23 mouse cellular contexts compared by ENCODE assay signal in the genomic region with DNA sequence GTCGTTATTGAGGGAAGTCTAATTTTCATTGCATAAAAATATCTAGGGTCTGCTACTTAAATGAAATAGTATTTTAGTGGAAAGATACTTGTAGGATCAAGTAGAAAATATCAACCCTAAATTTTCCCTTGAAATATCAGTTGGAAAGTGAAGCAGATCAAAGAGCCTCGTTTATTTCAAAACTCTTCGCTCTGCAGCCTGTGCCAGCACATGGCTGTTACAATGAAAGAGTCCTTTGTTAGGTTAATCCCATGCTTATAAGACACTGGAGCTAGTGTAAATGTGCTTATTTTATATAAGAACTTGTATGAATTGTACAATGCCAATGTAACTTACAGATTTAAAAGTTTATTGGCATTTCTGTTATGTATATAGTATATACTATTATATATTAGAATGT. TPM values are rescaled to one million over a fixed set of nuclear protein-coding genes. Genes with fewer than 3 reads are reported as not detected.
DNase-seq lines count a peak whose midpoint lies in the region; ATAC-seq and TF ChIP-seq lines count a peak whose summit lies in the region.
"Had no signal": no experiment of that assay in that cellular context is flagged by ENCODE, and none has a peak within 500 bp of the region (broad histone marks: within the 10 kb centered on the region; RNA-seq: fewer than 3 reads in every experiment).

No protein-coding gene starts in this region.

- no peak overlapping the region for H3K27ac ChIP-seq in forebrain, embryonic 14.5 days (ENCODE audit: low read depth, low read length)
- H3K27ac ChIP-seq in forebrain, embryonic 11.5 days (ENCODE audit: low read depth, low read length): no peak overlapping the region
- no peak overlapping the region for H3K27ac ChIP-seq in midbrain, embryonic 14.5 days (replicated peaks; ENCODE audit: low read depth, low read length)
- H3K27ac ChIP-seq in midbrain, embryonic 13.5 days: no peak overlapping the region
- H3K27ac ChIP-seq: embryonic facial prominence, embryonic 12.5 days had no signal

- no peak overlapping the region for H3K9ac ChIP-seq in forebrain, embryonic 14.5 days (ENCODE audit: low read length)
- no peak overlapping the region for H3K9ac ChIP-seq in forebrain, embryonic 11.5 days (ENCODE audit: low read length)
- H3K9ac ChIP-seq in midbrain, embryonic 14.5 days (replicated peaks; ENCODE audit: low read length): no peak overlapping the region
- H3K9ac ChIP-seq in midbrain, embryonic 13.5 days (replicated peaks): no peak overlapping the region
- H3K9ac ChIP-seq: embryonic facial prominence, embryonic 12.5 days; forebrain, embryonic 13.5 days had no signal

- 25% methylated on average over 3 of the region's 3 CpGs for WGBS in forebrain, embryonic 14.5 days
- WGBS in forebrain, embryonic 11.5 days: 49% methylated on average over 3 of the region's 3 CpGs
- 45% methylated on average over 3 of the region's 3 CpGs for WGBS in midbrain, embryonic 14.5 days
- WGBS in midbrain, embryonic 13.5 days: 46% methylated on average over 3 of the region's 3 CpGs

- no peaks in the 10 kb centered on the region for H3K27me3 ChIP-seq in forebrain, embryonic 14.5 days (replicated peaks; ENCODE audit: control insufficient read depth, insufficient read depth, low read length)
- H3K27me3 ChIP-seq in forebrain, embryonic 11.5 days (ENCODE audit: control insufficient read depth, insufficient read depth, low read length): no peaks in the 10 kb centered on the region
- H3K27me3 ChIP-seq in midbrain, embryonic 14.5 days (ENCODE audit: control insufficient read depth, insufficient read depth, low read length): no peaks in the 10 kb centered on the region
- H3K27me3 ChIP-seq in midbrain, embryonic 13.5 days: no peaks in the 10 kb centered on the region
- H3K27me3 ChIP-seq: embryonic facial prominence, embryonic 12.5 days; forebrain, embryonic 13.5 days; Patski had no signal

- H3K4me2 ChIP-seq in forebrain, embryonic 14.5 days (ENCODE audit: low read length): no peak overlapping the region
- no peak overlapping the region for H3K4me2 ChIP-seq in forebrain, embryonic 11.5 days (ENCODE audit: low read depth, low read length, severe bottlenecking)
- H3K4me2 ChIP-seq in midbrain, embryonic 14.5 days (ENCODE audit: low read length): no peak overlapping the region
- no peak overlapping the region for H3K4me2 ChIP-seq in midbrain, embryonic 13.5 days (replicated peaks)
- H3K4me2 ChIP-seq: embryonic facial prominence, embryonic 12.5 days; forebrain, embryonic 13.5 days had no signal

- no peaks in the 10 kb centered on the region for H3K36me3 ChIP-seq in forebrain, embryonic 14.5 days (ENCODE audit: control insufficient read depth, insufficient read depth, low read length)
- no peaks in the 10 kb centered on the region for H3K36me3 ChIP-seq in forebrain, embryonic 11.5 days (ENCODE audit: control insufficient read depth, insufficient read depth, low read length)
- H3K36me3 ChIP-seq in midbrain, embryonic 14.5 days (ENCODE audit: control insufficient read depth, insufficient read depth, low read length): no peaks in the 10 kb centered on the region
- H3K36me3 ChIP-seq in midbrain, embryonic 13.5 days: no peaks in the 10 kb centered on the region
- H3K36me3 ChIP-seq: embryonic facial prominence, embryonic 10.5 days; embryonic facial prominence, embryonic 12.5 days; forebrain, embryonic 10.5 days had no signal

- no peaks in the 10 kb centered on the region for H3K9me3 ChIP-seq in forebrain, embryonic 14.5 days (replicated peaks; ENCODE audit: control insufficient read depth, low read length)
- H3K9me3 ChIP-seq in forebrain, embryonic 11.5 days (ENCODE audit: control insufficient read depth, low read length): no peaks in the 10 kb centered on the region
- no peaks in the 10 kb centered on the region for H3K9me3 ChIP-seq in midbrain, embryonic 14.5 days (ENCODE audit: control insufficient read depth, low read length)
- no peaks in the 10 kb centered on the region for H3K9me3 ChIP-seq in midbrain, embryonic 13.5 days
- H3K9me3 ChIP-seq: embryonic facial prominence, embryonic 10.5 days; embryonic facial prominence, embryonic 12.5 days; forebrain, embryonic 10.5 days; forebrain, embryonic 13.5 days had no signal

- no peak overlapping the region for H3K4me3 ChIP-seq in forebrain, embryonic 14.5 days (ENCODE audit: low read depth, low read length)
- no peak overlapping the region for H3K4me3 ChIP-seq in forebrain, embryonic 11.5 days (ENCODE audit: low read depth, low read length)
- no peak overlapping the region for H3K4me3 ChIP-seq in midbrain, embryonic 14.5 days (replicated peaks; ENCODE audit: low read depth, low read length)
- no peak overlapping the region for H3K4me3 ChIP-seq in midbrain, embryonic 13.5 days (replicated peaks)
- H3K4me3 ChIP-seq: embryonic facial prominence, embryonic 10.5 days; embryonic facial prominence, embryonic 12.5 days; forebrain, embryonic 10.5 days; forebrain, embryonic 13.5 days had no signal

- peak; percentile 65 for DNase-seq in forebrain, embryonic 14.5 days (ENCODE audit: low spot score)
- no peak for DNase-seq in forebrain, embryonic 11.5 days (ENCODE audit: low spot score)
- peak; percentile 55 for DNase-seq in midbrain, embryonic 14.5 days
- DNase-seq in Muller cell, postnatal 12 days (ENCODE audit: inconsistent ontology term): peak; percentile 28
- DNase-seq in brain, embryonic 14.5 days (ENCODE audit: low read depth): peak; percentile 77
- no peak for DNase-seq in adrenal gland, postnatal 10 days
- DNase-seq: adrenal gland, adult 2 months; adrenal gland, postnatal 14 days; adrenal gland, postnatal 36 days; B cell, adult 2 months; cerebellum, adult 11-12 months; cerebellum, adult 2 months; cerebellum, adult 9-10 months; cerebellum, postnatal 10 days; cerebellum, postnatal 25 days had no signal

- no peak for ATAC-seq in forebrain, embryonic 14.5 days
- no peak for ATAC-seq in forebrain, embryonic 11.5 days (replicated peaks; ENCODE audit: low FRiP score)
- ATAC-seq in midbrain, embryonic 14.5 days (ENCODE audit: low FRiP score, low TSS enrichment): no peak
- no peak for ATAC-seq in midbrain, embryonic 13.5 days
- no peak for ATAC-seq in CD4-positive, CD25-positive, alpha-beta regulatory T cell, adult 4 months
- ATAC-seq: forebrain, embryonic 13.5 days; forebrain, embryonic 16.5 days; Patski had no signal

- H3K4me1 ChIP-seq in forebrain, embryonic 14.5 days (ENCODE audit: control insufficient read depth, insufficient read depth, low read length): peaks cover 9% of the 10 kb centered on the region; the same call in 1 of the 2 replicates
- no peaks in the 10 kb centered on the region for H3K4me1 ChIP-seq in forebrain, embryonic 11.5 days (replicated peaks; ENCODE audit: control insufficient read depth, insufficient read depth, low read length)
- H3K4me1 ChIP-seq in midbrain, embryonic 14.5 days (ENCODE audit: control insufficient read depth, insufficient read depth, low read length): peaks cover 11% of the 10 kb centered on the region; the same call in 1 of the 2 replicates
- peaks cover 24% of the 10 kb centered on the region for H3K4me1 ChIP-seq in midbrain, embryonic 13.5 days (replicated peaks)

- no peak for TF ChIP-seq CTCF in brain, embryonic 14.5 days (IDR thresholded peaks at IDR 0.05; ENCODE audit: borderline replicate concordance, extremely low read depth, insufficient read depth, insufficient read length)

- no peak for TF ChIP-seq POLR2A in brain, embryonic 14.5 days (IDR thresholded peaks at IDR 0.05; ENCODE audit: borderline replicate concordance, extremely low read depth, insufficient read depth, insufficient read length, poor library complexity, severe bottlenecking)

RNA-seq across cellular contexts. Expression of a gene that starts 51.8 kb away (rescaled TPM):
- 13.3 and 13.9 TPM in 2 replicates for polyA plus RNA-seq in forebrain, embryonic 14.5 days (2014; fragmentation: Nextera tagmentation; extraction: Ambion mirVana)
- 15.1 and 16.0 TPM in 2 replicates for polyA plus RNA-seq in forebrain, embryonic 11.5 days (2014; fragmentation: Nextera tagmentation; extraction: Ambion mirVana)
- 18.1 and 19.0 TPM in 2 replicates for polyA plus RNA-seq in midbrain, embryonic 14.5 days (2014; fragmentation: Nextera tagmentation; extraction: Ambion mirVana)
- 17.8 TPM in 2 replicates for polyA plus RNA-seq in midbrain, embryonic 13.5 days (2015; fragmentation: Nextera tagmentation; extraction: Ambion mirVana)
- polyA plus RNA-seq in brain, embryonic 14.5 days (2012; rRNA removed): 12.3 and 12.6 TPM in 2 replicates
- polyA plus RNA-seq in CD4-positive, CD25-positive, alpha-beta regulatory T cell, adult 4 months (2017; shearing (Covaris generic)): 10 to 100 TPM in 1 of 2 experiments, 1 to 10 TPM in 1; 8.9 to 18.1 TPM
- total RNA-seq in adrenal gland, postnatal 10 days (2021): 10 to 100 TPM; 16.1 to 19.5 TPM

Comparison
In these comparisons a context has a peak if more than half of its experiments do, and no peak if none do; other contexts are left out.
1. DNase-seq: peak in forebrain, embryonic 14.5 days (single experiment), midbrain, embryonic 14.5 days (single experiment), Muller cell, postnatal 12 days (single experiment) and brain, embryonic 14.5 days (single experiment); none in forebrain, embryonic 11.5 days (single experiment) and adrenal gland, postnatal 10 days (single experiment).